Mouse (Mus musculus) hindbrain, embryonic 15.5 days (tissue): ENCODE results near the gene Vmn1r217. TPM values are rescaled to one million over a fixed set of nuclear protein-coding genes. Genes with fewer than 3 reads are reported as not detected.
"Not testable (repeated sequence)": the region's sequence is repeated elsewhere in the genome, so short reads cannot be mapped to it uniquely, and the experiment has no call there.

ENCODE experiments used
- ATAC-seq: fragments of 200-750 bp; cut with Nextera tagmentation; 2 replicates; pipeline ENCODE4 v1.8.0; 2017; ENCODE audit warnings: low read depth, moderate number of reproducible peaks, moderate TSS enrichment; ENCODE audit not compliant: low FRiP score
- H3K27ac ChIP-seq: fragments of 300-500 bp; sonication (generic); replicated peaks from 2 replicates; pipeline ENCODE4 v1.5.1; 2015; ENCODE audit warnings: mild to moderate bottlenecking, inconsistent platforms
- H3K27me3 ChIP-seq: fragments of 300-500 bp; sonication (generic); 2 replicates; pipeline ENCODE4 v1.6.1; 2015; ENCODE audit warnings: control low read depth, inconsistent platforms
- H3K36me3 ChIP-seq: fragments of 300-500 bp; sonication (generic); 2 replicates; pipeline ENCODE4 v1.6.1; 2015; ENCODE audit warnings: control low read depth, inconsistent platforms
- H3K4me1 ChIP-seq: fragments of 300-500 bp; sonication (generic); replicated peaks from 2 replicates; pipeline ENCODE4 v1.6.1; 2015; ENCODE audit warnings: control low read depth, inconsistent platforms
- H3K4me2 ChIP-seq: fragments of 300-500 bp; sonication (generic); 2 replicates; pipeline ENCODE4 v1.6.1; 2015; ENCODE audit warnings: moderate library complexity, mild to moderate bottlenecking, inconsistent platforms
- H3K4me3 ChIP-seq: fragments of 300-500 bp; sonication (generic); 2 replicates; pipeline ENCODE4 v1.5.1; 2015; ENCODE audit warnings: mild to moderate bottlenecking, inconsistent platforms
- H3K9ac ChIP-seq: fragments of 300-500 bp; sonication (generic); 2 replicates; pipeline ENCODE4 v1.6.1; 2015; ENCODE audit warnings: inconsistent platforms
- H3K9me3 ChIP-seq: fragments of 300-500 bp; sonication (generic); 2 replicates; pipeline ENCODE4 v1.6.1; 2016; ENCODE audit warnings: control low read depth, inconsistent platforms
- WGBS: fragments of 180-500 bp; shearing (Covaris S2); methylation state at CpG from one replicate; pipeline ENCODE4 v1.1.7; 2015; 5-methylcytosine and 5-hydroxymethylcytosine counted together
- polyA plus RNA-seq: library from polyadenylated mRNA; unstranded; fragments of >200 nt; fragmentation: Nextera tagmentation; extraction: Ambion mirVana; gene quantifications from 2 replicates; pipeline ENCODE4 v1.2.1, GENCODE M21; 2015

The Vmn1r217 gene
- not detected in 2 replicates for polyA plus RNA-seq

DNA sequence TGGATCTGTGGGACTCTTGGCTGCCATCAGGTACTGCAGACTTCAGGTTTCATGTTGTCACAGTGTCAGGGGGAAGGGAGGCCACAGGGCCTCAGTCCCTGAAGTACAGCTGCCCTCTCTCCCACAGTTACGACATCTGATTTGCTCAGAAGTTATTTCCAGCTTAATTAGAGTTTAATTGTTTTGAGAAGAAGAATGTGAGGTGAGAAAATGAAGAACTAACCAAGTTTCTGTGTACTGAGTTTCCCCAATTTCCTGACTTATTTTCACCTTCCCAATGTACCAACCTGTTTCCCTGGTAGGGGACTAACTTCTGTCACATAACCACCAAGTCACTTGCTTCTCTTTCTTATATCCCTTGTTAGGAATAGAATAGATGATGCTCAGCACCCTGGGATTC is at the start of gene Vmn1r217:
Gene Vmn1r217, minus strand, starts transcription at position 101 of the 400 bp plus-strand sequence.
- H3K36me3 ChIP-seq, H3K4me1 ChIP-seq, ATAC-seq, H3K4me2 ChIP-seq, H3K9me3 ChIP-seq, H3K27me3 ChIP-seq, H3K4me3 ChIP-seq, H3K9ac ChIP-seq, H3K27ac ChIP-seq: not testable (repeated sequence)
- WGBS: 89% methylated on average over 1 of the region's 1 CpGs

DNA sequence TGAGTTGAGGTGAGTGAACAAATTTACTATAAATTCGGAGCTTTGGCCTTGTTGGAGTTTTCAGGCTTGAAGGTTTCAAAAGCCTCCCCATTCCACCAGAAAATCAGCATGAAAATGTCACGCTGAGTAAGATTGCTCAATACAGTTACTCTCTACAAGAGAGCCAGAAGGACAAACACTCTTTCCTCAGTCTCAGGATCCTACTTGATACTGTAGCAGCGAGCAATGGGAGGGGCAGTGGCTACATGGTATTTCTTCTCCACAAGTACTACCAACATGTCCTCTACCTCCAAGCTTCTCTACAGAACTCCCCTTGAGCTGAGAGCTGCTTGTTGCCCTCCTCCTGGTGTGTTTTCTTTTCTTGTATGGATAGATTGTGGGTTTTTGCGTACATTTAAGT is 48.4 kb upstream of the Vmn1r217 start:
- not testable (repeated sequence) for ATAC-seq, H3K4me2 ChIP-seq, H3K9me3 ChIP-seq, H3K27ac ChIP-seq, H3K27me3 ChIP-seq, H3K9ac ChIP-seq, H3K4me3 ChIP-seq, H3K4me1 ChIP-seq, H3K36me3 ChIP-seq
- 87% methylated on average over 4 of the region's 4 CpGs for WGBS

DNA sequence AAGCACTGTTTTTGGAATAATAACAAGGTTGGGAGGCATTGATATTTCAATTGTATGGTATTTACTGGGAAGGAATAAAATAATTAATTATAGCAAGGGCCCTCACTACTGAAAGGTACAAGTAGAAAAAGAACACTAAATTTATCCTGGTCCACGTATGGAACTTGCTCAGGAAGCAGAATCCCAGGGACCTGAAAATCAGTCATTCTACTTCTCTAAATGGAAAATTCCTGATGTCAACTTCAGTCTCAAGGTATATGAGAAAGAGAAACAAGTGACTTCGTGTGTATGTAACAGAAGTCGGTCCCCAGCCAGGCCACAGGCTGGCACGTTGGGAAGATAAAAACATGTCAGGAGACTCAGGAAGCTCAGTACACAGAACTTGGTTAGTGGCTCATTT is 41.0 kb upstream of the Vmn1r217 start, which contains the start of gene Vmn1r219:
Gene Vmn1r219, plus strand, starts transcription at position 301 of the 400 bp plus-strand sequence.
- ATAC-seq: no peak
- no peaks in the 10 kb centered on the region for H3K9me3 ChIP-seq
- 87% methylated on average over 4 of the region's 4 CpGs for WGBS
- no peak within 1 kb of the TSS for H3K27ac ChIP-seq
- H3K4me2 ChIP-seq: no peak within 1 kb of the TSS
- H3K4me3 ChIP-seq: no peak within 1 kb of the TSS
- H3K4me1 ChIP-seq: 0 out of 2 replicates have a peak, but pooled peaks cover 4% of the 10 kb centered on the region
- no peaks in the 10 kb centered on the region for H3K27me3 ChIP-seq
- no peak within 1 kb of the TSS for H3K9ac ChIP-seq
- no peaks in the 10 kb centered on the region for H3K36me3 ChIP-seq

DNA sequence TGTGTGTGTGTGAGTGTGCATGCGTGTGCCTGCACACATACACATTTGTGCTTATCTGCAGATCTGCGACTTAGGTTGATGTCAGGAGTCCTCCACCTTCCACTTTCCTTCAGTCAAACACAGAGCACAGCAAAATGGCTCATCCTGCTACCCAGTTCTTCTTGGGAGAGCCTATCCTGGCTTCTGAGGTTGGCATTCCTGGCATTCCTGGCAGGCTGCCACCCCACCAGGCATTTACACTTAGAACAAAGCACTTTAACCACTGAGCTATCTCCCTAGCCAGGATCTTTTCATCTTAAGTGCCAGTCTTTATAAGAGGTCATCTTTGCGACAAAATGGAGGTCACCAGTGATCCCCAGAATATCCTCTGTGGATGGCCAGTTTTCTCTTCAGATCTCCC is 39.8 kb upstream of the Vmn1r217 start:
- H3K27me3 ChIP-seq: no peaks in the 10 kb centered on the region
- H3K4me1 ChIP-seq: 0 out of 2 replicates have a peak, but pooled peaks cover 4% of the 10 kb centered on the region
- WGBS: 68% methylated on average over 3 of the region's 3 CpGs
- H3K9ac ChIP-seq: no peak overlapping the region
- H3K9me3 ChIP-seq: no peaks in the 10 kb centered on the region
- H3K4me3 ChIP-seq: no peak overlapping the region
- H3K36me3 ChIP-seq: no peaks in the 10 kb centered on the region
- no peak overlapping the region for H3K27ac ChIP-seq
- ATAC-seq: no peak
- no peak overlapping the region for H3K4me2 ChIP-seq

DNA sequence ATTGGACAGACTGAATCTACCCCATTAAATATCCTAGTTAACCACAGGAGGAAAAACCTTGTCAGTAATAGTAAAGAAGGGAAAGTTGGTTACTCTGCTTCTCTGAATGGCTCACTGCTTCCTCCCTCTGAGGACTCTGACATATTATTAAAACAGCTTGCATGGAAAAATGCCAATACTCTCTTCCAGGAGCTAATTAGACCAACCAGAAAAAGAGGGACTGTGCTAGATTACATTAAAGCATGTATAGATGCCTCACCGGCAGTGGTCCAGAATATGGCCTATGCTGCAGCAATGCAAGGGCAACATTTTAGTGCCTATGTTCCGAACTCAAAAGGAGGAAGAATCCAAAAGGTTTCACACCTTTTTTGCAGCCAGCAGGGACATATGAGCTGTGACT is 20.9 kb upstream of the Vmn1r217 start:
- no peaks in the 10 kb centered on the region for H3K36me3 ChIP-seq
- H3K9ac ChIP-seq: no peak overlapping the region
- 74% methylated on average over 2 of the region's 2 CpGs for WGBS
- H3K9me3 ChIP-seq: no peaks in the 10 kb centered on the region
- no peaks in the 10 kb centered on the region for H3K4me1 ChIP-seq
- H3K4me2 ChIP-seq: no peak overlapping the region
- no peaks in the 10 kb centered on the region for H3K27me3 ChIP-seq
- H3K4me3 ChIP-seq: no peak overlapping the region
- ATAC-seq: no peak
- H3K27ac ChIP-seq: no peak overlapping the region

DNA sequence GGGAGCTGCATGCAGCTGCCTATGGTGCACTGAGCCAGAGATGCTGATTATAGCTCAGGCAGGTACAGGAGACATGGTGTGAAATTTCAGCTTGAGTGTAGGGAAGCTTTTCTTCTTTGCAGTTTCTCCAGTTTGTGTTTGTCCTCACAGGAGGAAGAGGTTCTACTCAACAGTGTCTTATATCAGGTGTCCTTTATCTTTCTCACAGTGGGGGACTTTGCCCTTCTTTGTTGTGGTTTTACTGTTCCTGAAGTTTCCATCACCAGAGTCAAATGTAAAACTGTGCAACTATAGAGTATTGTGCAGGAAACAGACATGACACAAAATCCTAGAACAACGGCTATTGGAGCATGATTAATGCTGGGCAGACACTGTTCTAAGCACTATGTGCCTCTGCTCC is 15.5 kb upstream of the Vmn1r217 start:
- H3K9me3 ChIP-seq: no peaks in the 10 kb centered on the region
- no peak overlapping the region for H3K4me2 ChIP-seq
- ATAC-seq: no peak
- H3K27me3 ChIP-seq: no peaks in the 10 kb centered on the region
- H3K9ac ChIP-seq: no peak overlapping the region
- no peaks in the 10 kb centered on the region for H3K36me3 ChIP-seq
- H3K4me1 ChIP-seq: no peaks in the 10 kb centered on the region
- H3K27ac ChIP-seq: no peak overlapping the region
- H3K4me3 ChIP-seq: no peak overlapping the region
- whole genome bisulfite sequencing: 57% methylated on average over 1 of the region's 1 CpGs

DNA sequence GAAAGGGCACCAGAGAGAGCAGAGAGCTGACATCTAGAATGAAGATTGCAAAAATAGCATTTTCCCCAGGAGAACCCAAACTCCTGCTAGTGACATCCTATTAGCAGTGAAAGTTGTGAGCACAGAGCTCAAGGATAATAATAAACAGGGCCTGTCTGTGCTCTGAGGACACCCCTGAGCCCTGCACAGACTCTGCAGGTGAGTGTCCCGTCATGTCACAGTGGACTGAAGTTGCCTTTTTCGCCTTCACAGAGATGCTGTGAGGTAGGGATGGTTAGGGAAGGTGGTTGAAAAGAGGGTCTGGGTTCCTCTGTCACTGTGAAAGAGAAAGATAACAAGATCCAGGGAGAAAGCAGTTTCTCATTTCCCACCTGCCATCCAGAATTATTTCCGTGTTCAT is 15.1 kb upstream of the Vmn1r217 start, which contains the start of gene Vmn1r218:
Gene Vmn1r218, plus strand, starts transcription at position 57 of the 400 bp plus-strand sequence.
- ATAC-seq: 0 out of 2 replicates have a peak, but pooled peaks have one; percentile 59
- Histone ChIP-seq H3K4me2 (no peak within 1 kb of the TSS), H3K9ac (no peak within 1 kb of the TSS)

DNA sequence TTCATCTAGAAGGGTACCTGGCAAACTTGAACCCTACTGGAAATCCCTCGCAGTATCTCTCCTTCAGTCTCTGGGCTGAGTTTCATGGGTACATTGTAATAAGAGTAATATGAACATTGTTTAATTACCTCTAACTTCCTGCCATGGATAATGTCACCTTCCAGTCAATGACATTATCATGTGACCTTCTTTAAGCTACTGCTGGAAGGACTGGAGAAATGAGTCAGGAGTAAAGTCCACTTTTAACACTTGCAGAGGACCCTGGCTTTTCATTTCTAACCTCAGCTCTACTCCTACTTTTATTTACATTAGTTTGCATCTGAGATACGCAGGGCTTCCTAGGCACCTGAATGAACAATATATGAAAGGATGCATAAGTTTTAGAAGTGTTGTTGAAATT is 2.6 kb upstream of the Vmn1r217 start:
- Histone ChIP-seq H3K36me3 (no peaks in the 10 kb centered on the region), H3K27ac (no peak overlapping the region), H3K9me3 (no peaks in the 10 kb centered on the region), H3K9ac (no peak overlapping the region), H3K4me3 (no peak overlapping the region), H3K27me3 (no peaks in the 10 kb centered on the region), H3K4me2 (no peak overlapping the region), H3K4me1 (no peaks in the 10 kb centered on the region)
- ATAC-seq: no peak
- 94% methylated on average over 2 of the region's 2 CpGs for WGBS

More for the DNA sequence above, 15.1 kb upstream of the Vmn1r217 start, which contains the start of gene Vmn1r218:
- Histone ChIP-seq H3K4me1 (no peaks in the 10 kb centered on the region), H3K27me3 (no peaks in the 10 kb centered on the region), H3K36me3 (no peaks in the 10 kb centered on the region), H3K9me3 (no peaks in the 10 kb centered on the region), H3K27ac (no peak within 1 kb of the TSS), H3K4me3 (no peak within 1 kb of the TSS)
- 68% methylated on average over 3 of the region's 3 CpGs for WGBS

DNA sequence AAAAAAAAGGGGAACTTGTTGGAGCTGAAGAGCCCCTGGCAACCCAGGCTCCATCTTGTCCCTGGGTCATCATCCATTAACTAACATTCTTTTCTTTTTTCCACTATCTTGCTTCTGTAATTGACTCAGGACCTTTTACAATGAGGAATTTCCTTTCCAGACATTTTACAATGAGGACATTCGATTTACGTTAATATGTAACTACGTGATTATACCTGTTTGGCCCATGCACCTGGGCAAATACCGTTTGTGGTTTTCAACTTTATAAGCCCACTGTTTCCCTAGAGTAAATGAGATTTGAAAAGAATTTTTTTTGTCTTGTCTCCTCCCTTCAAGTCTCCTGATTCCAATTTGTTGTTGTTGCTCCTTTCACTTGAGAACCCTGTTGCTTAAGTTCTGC is 23.6 kb downstream of the Vmn1r217 start:
- Histone ChIP-seq H3K4me1 (no peaks in the 10 kb centered on the region), H3K9ac (no peak overlapping the region), H3K4me3 (no peak overlapping the region), H3K36me3 (no peaks in the 10 kb centered on the region), H3K4me2 (no peak overlapping the region), H3K27me3 (no peaks in the 10 kb centered on the region), H3K9me3 (no peaks in the 10 kb centered on the region), H3K27ac (no peak overlapping the region)
- WGBS: 92% methylated on average over 4 of the region's 4 CpGs
- ATAC-seq: no peak

DNA sequence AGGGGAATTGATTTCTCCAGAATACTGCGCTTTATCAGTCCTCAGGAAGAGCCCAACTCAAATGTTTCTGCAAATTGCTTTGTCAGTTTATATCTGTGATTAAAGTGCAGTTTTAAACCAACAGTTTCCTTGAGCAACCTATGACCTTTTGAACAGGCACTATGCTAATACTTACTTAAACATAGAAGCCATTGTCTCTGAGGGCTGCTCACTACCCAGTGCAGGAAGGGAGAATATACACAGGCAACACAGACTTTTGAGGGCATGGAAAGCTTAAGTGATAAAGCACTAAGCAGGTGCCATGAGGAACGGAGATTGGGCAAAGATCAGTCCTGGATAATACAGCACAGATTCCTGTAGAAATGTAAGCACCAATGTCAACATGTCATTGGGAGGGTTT is 48.7 kb downstream of the Vmn1r217 start:
- no peaks in the 10 kb centered on the region for H3K9me3 ChIP-seq
- no peaks in the 10 kb centered on the region for H3K27me3 ChIP-seq
- H3K36me3 ChIP-seq: no peaks in the 10 kb centered on the region
- ATAC-seq: no peak
- no peaks in the 10 kb centered on the region for H3K4me1 ChIP-seq
- H3K4me3 ChIP-seq: no peak overlapping the region
- H3K27ac ChIP-seq: no peak overlapping the region
- H3K4me2 ChIP-seq: no peak overlapping the region
- H3K9ac ChIP-seq: no peak overlapping the region
- 93% methylated on average over 2 of the region's 2 CpGs for WGBS

DNA sequence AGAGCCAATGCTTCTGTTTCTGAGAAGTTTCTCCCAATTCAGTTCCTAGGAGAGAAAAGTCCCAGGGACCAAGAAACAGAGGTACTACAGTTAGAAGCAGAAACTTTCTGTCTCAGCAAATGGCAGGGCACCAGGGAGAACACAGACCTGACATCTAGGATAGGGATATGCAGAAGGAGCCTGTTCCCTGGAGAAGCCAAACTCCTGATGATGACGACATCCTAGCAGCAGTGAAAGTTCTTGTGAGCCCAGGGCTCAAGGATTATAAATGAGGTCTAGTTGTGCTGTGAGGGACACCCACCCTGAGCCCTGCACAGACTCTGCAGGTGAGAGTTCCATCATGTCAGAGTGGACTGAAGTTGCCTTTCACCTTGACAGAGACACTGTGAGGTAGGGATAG is 50.3 kb downstream of the Vmn1r217 start, which contains the start of gene Vmn1r215:
Gene Vmn1r215, plus strand, starts transcription at position 301 of the 400 bp plus-strand sequence.
- 81% methylated on average over 1 of the region's 1 CpGs for WGBS

DNA sequence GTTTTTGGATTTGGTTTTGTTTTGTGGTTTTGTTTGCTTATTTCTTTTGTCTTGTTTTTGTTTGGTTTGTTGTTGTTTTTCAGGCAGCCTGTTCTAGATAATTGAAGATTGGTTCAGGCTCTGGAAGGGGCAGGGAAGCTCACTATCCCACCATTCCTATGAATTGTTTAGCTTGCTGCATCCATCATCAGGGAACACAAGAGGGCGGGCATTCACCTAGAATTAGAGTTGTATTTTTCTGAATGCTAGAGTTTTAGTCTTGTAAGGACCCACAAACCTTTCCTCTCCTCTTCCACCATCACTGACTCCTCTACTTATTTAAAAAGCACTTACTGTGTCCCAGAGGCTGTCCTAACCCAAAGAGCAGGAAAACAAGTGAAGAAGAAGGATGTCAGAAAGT is 60.2 kb downstream of the Vmn1r217 start:
- WGBS: 69% methylated on average over 1 of the region's 1 CpGs
- no peak for ATAC-seq
- Histone ChIP-seq H3K27me3 (no peaks in the 10 kb centered on the region), H3K9ac (no peak overlapping the region), H3K4me3 (no peak overlapping the region), H3K27ac (no peak overlapping the region), H3K4me2 (no peak overlapping the region), H3K4me1 (no peaks in the 10 kb centered on the region), H3K9me3 (no peaks in the 10 kb centered on the region), H3K36me3 (no peaks in the 10 kb centered on the region)

More for the DNA sequence above, 50.3 kb downstream of the Vmn1r217 start, which contains the start of gene Vmn1r215:
- no peak for ATAC-seq
- Histone ChIP-seq H3K4me3 (no peak within 1 kb of the TSS), H3K27me3 (no peaks in the 10 kb centered on the region), H3K9me3 (no peaks in the 10 kb centered on the region), H3K4me1 (no peaks in the 10 kb centered on the region), H3K27ac (no peak within 1 kb of the TSS), H3K4me2 (no peak within 1 kb of the TSS), H3K36me3 (no peaks in the 10 kb centered on the region), H3K9ac (no peak within 1 kb of the TSS)
